Mouse (Mus musculus): ENCODE data around the gene Igtp.

GRCm38 (mm10) chr11:58231156-58231555, 31.8 kb downstream of the Igtp start:
- TF ChIP-seq CTCF (IDR thresholded peaks at IDR 0.05; ENCODE audit: control insufficient read depth, insufficient read depth, insufficient replicate concordance, low read depth, low read length) = no peak
- no peak for TF ChIP-seq POLR2A (IDR thresholded peaks at IDR 0.05; ENCODE audit: control insufficient read depth, low read depth, low read length)

Data from testis, adult 2 months (tissue).